Mouse (Mus musculus) induced T-regulatory cell, adult 2 months (primary cell): ENCODE measurements around the gene Ugt1a10.

ENCODE experiments used
- DNase-seq: peaks from one replicate; pipeline ENCODE4 v3.0.0-alpha.2; 2012; ENCODE audit warnings: low read depth

Gene Ugt1a10

DNA sequence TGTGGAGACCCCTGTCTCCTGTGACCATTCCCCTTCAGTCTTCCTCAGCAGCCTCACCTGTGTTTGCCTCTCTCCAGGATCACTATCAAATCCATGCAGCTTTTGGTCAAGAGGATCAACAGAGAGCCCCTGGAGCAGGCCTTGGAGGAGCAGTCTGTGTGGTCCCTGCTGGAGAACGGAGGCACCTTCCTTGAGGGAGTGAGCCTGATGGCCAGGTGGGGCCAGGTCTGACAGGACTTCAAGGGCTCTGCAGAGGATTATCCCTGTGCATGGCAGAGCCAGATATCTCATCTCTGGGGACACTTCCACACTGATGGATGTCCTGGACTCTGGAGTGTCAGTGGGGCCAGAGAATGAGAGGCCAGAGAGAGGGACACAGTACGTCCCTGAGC, 200.3 kb downstream of the Ugt1a10 start:
- no peak for DNase-seq

DNA sequence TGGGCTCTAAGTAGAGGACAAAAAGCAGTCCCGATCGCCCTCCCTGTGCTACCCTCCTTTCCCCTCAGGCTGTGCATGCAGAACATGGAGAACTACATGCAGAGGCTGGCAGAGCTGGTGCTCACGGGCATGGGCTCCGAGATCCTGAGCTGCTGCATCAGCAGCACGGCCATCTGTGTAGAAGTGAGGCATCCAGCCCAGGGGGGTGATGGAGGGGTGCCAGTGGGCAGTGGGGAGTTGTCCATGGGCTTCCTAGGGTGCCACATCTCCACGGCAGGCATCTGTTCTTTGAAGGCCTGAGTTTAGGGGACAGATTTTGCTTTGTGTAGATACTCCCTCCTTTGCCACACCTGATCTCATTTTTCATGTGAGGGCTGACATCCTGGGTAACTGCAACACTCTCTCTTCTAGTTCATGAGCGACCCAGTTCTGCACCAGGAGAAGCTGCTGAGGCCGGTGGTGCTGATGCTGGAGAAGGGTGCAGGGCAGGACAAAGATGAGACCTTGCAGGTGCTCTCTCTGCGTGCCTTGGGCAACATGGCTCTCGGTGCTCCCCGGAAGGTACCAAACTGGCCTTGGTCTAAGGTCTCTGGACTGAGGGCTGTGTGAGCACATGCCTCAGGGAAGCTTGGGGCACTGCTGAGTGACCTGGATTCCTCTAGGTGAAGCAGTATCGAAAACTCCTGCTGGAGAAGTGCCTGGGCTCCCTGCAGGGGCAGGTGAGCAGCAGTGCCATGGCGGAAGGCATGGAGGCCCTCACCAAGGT, 201.0 kb downstream of the Ugt1a10 start:
- DNase-seq: no peak

DNA sequence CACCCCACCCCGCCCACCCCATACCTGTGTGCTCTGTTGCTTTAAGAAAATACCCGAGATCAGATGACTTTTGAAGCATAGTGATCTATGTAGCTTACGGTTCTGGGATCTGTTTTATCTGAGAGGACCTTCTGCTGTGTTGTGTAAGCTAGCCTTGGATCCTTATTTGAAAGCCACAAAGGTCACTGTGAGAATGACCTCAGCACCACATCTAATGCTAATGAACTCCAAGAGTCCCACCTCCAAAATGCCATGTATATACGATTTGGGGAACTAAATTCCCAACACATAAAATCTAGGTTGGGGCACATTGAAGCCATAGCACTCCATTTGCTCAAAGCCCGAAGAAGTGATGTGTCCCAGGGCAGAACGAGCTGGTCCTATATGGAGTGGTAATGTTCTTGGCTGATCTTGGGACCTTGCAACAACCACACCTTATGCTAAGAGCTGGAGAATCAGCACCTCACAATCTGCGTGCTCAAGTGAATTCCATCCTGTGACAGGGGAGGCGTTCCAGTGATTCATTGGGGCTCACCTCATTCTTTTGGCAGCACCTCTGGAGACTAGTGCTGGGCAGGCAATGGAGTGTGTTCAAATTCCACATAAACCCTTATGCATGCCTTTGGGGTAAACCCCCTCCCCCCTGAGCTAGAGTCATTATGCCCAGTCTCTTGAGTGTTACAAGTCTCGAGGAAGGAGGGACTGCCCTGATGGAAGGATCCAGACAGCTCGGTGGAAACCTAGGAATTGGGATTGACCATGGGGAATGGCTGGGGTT, 201.9 kb downstream of the Ugt1a10 start:
- no peak for DNase-seq

DNA sequence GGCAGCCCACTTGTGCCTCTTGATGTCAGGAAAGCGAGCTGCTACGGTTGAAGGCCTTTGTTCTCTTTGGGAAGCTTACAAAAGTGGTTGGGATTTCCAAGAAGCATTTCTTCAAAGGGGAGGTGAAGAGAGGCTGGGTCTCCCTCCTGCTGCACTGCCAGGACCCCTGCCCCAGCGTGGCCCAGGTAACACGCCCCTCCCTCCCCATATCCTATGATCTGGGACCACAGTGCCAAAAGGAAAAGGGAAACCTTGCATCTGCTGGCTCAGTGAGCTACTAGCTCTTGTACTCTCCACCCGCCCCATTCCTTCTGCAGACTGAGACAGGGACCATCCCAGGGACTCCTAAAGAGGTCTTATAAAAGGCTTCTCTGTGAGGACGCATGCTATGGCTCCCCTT, 202.5 kb downstream of the Ugt1a10 start:
- DNase-seq: no peak

DNA sequence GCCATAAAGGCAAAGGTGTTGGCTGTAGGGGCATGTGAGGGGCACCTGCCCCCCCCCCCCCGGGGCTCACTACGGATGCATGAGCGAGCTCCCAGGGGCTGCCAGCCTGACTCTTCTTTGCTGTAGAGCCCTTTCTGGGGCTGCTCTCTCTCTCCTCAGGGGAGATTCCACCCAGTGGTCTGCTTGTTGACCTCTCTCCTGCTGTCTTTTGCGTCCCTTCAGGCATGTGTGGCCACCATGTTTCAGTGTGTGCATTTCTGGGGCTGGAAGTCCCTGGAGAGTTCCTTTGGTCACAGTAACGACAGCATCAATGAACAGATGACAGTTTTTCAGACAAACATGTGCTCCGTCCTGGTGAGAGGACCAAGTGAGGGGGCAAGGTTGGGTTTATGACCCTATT, 203.2 kb downstream of the Ugt1a10 start:
- DNase-seq: peak; percentile 32

DNA sequence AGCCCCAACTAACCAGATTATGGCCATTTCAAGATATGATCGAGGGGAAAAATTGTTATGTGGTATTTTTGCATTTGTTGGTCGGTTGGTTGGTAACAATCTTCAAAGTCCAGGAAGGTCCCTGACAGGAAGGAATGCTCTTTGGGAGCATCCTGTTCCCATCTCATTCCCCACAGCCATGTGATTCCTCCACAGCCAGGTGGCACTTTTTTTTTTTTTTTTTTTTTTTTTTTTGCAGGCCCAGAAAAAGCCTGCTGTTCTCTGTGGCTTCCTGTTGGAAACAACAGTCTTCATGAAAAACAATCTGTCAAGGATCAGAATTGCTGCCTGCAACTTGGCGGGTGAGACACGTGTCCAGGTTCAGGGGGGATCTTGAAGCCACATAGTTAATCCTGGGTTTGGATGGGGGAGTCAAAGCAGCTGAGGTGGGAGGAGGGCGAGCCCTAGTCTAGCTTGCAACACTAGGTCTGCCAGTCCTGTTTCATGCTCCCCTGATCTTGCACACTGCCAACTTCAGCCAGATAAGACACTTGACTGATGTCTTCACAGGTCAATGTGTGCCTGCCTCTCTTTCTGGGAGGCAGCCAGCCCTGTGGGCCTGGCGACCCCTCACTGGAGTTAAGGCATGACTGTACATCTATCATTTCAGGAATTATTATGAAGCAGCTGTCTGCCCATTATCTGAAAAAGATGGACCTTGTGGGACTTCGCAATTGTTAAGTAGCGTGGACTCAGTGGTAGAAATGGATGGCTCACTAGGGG, 203.9 kb downstream of the Ugt1a10 start:
- peak; percentile 34 for DNase-seq

DNA sequence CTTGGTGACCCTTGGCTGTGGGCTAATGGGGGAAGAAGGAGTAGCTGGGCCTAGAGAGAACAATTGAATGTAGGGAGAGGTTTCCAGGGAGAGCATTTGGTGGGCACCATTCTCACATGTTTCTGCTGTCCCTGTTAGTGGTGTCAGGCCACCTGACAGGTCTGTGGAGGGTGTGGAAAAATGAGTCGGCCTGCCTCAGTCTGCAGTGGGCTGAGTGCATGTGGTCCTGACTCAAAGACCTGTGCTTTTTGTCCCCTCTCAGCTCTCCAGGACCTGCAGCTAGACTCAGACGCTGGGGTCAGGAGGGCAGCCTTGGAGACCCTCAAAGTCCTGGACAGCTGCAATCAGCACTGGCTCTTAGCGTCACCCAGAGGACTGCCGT, 204.4 kb downstream of the Ugt1a10 start:
- no peak for DNase-seq

DNA sequence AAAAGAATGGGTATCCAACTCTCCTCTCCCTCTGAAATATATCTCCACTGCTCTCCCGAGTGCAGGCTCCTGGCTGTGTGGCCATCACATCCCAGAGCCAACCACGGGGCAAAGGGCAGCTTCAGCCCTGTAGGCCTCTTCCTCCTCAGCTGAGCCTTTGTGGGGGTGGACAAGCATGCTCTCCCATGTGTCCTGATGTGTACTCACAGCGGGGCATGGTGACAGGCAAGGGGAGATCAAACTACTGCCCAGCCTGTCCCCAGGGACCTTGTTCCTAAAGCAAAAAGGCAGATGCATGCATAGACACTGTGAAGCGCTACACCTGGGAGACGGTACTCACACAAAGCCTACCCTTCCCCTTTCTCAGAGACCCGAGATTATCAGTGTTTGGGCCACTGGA, 204.9 kb downstream of the Ugt1a10 start:
- DNase-seq: peak; percentile 26

DNA sequence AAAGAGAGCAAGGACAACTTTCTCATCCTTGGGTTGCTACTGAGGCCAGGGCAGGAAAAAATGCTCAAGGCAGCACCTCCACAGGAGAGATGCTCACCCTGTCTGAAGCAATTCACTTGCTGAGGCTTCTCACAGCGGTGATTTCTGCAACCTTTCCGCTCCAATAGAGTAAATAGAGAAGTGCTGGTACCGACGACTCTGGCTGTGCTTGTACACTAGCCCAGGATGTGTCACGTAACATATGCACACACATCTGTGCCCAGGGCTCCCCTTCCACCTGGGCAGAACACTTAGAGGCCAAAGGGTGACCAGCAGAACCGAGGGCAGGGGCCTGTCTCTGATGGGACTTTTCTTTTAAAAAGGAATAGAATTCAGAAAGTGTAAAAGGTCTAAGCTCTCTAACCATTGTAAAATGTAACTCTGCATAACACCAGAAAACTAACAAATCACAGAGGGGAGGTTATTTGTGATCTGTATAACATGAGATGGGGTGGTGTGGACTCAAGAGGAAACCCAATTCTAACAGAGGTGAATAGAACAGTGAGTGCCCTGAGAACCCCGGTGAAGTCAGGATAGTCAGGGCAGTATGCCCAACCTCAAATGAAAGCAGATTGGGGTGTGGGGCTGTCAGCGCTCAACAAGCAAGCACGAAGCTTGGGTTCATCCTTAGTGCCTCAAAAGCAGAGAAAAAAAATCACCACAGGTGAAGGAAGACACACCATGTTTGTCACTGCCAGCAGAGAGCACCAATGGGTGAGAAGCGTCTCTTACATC, 205.6 kb downstream of the Ugt1a10 start:
- DNase-seq: peak; percentile 32

DNA sequence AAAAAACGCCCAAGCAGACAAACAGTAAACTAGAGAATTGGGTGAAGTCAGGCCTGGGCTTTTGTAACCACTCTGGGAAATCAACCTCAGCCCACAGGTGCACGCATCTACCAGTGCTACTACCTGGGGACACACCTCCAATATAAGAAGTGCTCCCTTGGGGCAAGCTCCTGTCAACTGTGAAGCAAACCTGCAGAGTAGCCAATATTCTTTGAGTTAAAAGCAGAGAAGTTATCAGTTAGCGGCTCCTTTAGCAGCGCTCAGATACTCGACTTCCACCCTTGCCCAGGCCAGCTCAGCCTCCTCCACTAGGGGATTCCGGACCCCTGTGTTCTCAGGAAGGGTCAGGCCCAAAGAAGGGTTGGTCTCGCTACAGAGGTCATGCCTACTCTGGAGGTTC, 206.5 kb downstream of the Ugt1a10 start:
- peak; percentile 31 for DNase-seq

DNA sequence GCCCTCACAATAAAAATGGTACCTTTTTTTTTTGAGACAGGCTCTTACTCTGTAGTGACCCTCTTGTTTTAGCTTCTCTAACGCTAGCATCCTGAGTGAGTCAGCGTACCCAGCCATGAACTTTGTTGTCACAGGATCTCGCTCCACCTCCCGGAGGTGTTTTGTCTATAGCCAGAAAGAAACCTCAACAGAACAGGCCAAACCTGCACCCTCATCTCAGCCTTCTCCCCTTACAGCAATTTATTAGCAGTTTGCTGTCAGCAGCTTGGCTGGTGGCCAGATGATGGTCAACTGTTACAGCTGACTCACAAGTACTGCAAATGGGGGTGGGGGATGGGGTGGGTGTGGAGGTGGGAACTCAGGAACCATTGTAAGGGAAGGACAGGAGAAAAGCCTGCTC, 207.1 kb downstream of the Ugt1a10 start:
- DNase-seq: peak; percentile 38

DNA sequence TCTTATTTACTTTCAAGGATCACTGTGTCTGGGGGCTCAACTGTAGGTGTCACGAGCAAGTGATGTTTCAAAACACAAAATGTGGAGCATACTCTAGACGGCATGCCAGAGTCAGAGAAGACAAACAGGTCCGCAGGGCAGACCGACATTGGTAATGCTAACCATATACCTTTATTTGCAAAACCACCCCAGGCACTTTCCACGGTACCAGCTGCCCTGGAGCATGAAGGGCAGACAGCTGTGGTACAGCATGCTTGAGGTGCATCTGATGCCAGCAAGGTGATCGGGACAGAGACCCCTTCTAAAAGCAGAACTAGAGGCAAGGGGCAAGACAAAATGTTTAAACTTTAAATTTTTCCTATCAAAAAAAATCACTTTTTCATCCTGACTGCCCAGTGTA, 207.8 kb downstream of the Ugt1a10 start:
- DNase-seq: no peak

DNA sequence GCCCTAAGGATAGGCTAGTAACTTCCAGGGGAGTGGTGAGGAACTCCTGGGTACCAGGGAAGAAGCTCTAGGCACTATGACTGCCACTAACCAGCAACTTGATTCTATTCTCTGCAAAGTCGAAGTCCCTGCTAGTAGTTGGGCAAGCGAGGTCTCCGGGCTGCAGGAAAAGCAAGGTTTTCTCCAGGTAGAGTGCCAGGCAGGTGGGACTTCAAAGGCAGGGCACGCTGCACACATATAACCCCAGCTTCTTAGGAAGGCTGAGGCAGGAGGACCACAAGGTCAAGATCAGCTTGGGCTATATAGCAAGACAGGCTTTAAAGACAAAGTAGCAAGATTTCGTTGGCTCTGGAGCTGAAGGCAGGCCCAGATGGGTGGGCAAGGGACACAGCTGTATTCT, 208.6 kb downstream of the Ugt1a10 start:
- DNase-seq: no peak

DNA sequence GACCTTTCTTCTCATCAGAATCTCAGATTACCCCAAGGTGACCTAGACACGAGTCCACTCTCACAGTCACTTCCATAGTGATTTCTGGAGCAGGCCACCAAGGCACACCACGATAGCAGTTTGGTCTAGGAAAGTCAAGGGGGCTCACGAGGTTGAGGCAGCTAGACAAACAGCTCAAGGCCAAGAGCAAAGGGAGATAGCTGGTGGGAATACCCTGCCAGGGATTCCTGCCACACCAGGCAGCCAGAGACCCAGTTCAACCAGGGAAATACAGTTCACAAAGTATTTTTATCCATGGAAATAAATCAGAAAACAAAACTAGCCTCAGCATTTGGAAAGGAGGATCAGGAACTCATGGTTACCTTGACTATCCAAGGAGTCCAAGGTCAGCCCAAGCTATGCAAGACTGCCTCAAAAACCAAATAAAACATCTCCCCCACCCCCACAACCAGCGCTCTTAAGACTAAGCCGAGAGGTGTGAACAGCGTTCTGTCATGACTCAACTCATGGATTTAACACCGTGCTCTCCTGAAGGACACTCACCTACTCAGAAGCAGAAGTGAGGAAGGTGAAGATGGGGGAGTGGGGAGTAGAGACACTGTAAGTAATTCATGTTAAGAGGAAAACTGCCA, 209.2 kb downstream of the Ugt1a10 start:
- DNase-seq: peak; percentile 29

DNA sequence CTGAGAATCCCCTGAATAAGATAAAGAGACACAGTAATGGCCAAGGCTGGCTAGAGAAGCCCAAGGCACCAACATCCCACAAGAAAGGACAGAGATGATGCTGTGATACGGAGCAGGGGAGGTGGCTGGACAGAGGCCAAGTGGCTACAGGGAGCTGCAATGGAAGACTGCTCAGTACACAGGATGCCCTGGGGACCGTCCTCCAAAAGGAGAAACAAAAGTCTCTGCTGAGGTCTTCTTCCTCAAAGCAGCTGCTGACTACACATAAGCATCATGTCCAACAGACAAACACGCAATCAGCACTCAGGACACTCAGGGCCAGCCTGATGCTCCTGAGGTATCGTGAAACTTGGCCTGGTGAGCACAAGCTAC, 209.7 kb downstream of the Ugt1a10 start:
- no peak for DNase-seq

DNA sequence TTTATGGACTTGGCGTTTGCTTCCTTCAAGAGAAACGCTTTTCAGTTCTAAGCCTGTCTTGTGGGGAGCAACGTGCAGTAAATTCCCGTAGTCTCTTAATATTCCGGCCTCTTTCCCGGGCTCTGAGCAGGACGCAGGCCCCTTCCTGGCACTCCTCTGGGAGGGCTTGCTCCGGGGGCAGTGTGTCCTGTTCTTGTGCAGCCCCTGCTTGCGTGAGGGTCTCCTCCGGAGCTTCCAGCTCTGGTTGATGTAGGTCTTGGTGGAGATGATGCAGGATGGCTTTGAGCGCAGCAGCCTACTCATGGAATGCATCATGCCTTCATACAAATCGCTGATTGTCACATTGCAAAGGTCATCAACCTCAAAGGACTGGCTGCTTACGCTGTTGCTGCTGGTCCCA, 210.9 kb downstream of the Ugt1a10 start:
- DNase-seq: no peak

DNA sequence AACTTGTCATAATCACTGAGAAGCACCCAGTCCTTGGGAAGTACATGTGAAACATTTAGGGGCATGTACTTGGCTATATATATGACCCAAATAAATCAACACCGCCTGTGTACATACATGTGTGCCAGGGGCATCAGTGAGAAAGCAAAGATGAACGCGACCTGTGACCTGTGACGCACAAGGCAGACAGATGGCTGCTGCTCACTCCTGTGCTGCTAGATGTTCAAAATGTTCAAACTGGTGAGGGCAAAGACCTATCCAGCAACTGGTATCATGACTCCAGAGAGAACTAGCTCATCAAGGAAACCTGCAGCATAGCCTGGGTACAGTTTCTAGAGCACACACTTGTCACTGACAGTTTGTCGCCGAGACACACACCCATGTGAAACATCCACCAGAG, 212.3 kb downstream of the Ugt1a10 start:
- no peak for DNase-seq

DNA sequence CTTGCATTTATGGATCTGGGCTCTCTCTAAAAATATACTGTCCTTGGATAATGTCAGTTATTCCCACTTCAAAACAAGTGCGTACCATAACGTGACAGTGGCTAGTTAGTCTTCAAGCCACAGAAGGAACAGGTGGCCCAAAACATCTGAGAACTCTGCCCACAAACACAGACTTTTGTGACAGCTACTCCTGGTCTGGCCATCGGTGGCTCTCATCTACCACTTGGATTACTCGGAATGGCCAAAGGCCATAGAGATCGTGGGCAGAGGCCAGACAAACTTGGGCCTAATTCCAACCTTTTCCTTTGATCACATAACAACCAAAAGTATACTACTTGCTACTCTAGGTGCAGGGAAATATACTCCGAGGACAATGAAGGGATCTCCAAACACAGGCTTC, 212.9 kb downstream of the Ugt1a10 start:
- DNase-seq: no peak
